Mouse (Mus musculus) MEL (cell line): ENCODE data around the gene Xlr5c. TPM values are rescaled to one million over a fixed set of nuclear protein-coding genes. Genes with fewer than 3 reads are reported as not detected.

Experiments used
- DNase-seq: peaks from one replicate; pipeline ENCODE4 v3.0.0; 2011; ENCODE audit warnings: low read depth, low spot score
- H3K27ac ChIP-seq: 2 replicates; pipeline ENCODE4 v1.5.1; 2012; ENCODE audit warnings: low read depth, mild to moderate bottlenecking, control low read depth, low read length, moderate library complexity; ENCODE audit not compliant: control insufficient read depth
- H3K27me3 ChIP-seq, 2 experiments: fragments of 150-350 bp in 1 of 2; sonication (generic) in 1 of 2; 2 replicates each; pipeline ENCODE4 v1.6.1; 2012; ENCODE audit warnings: low read length in 2 of 2, mild to moderate bottlenecking in 2 of 2, improper control_type of control experiment in 1 of 2, moderate library complexity in 1 of 2; ENCODE audit not compliant: insufficient read depth in 2 of 2, control insufficient read depth in 1 of 2
- H3K36me3 ChIP-seq, 2 experiments: 2 replicates each; pipeline ENCODE4 v1.6.1; 2012 to 2014; ENCODE audit warnings: low read length in 2 of 2, improper control_type of control experiment in 1 of 2, inconsistent platforms in 1 of 2, mild to moderate bottlenecking in 1 of 2; ENCODE audit not compliant: insufficient read depth in 2 of 2, control insufficient read depth in 1 of 2
- H3K4me1 ChIP-seq, 2 experiments: fragments of 150-350 bp in 1 of 2; sonication (generic) in 1 of 2; 2 replicates each; pipeline ENCODE4 v1.6.1; 2012; ENCODE audit warnings: low read length in 2 of 2, improper control_type of control experiment in 1 of 2, mild to moderate bottlenecking in 1 of 2; ENCODE audit not compliant: insufficient read depth in 2 of 2, control insufficient read depth in 1 of 2
- H3K4me3 ChIP-seq, 2 experiments: fragments of 150-350 bp in 1 of 2; sonication (generic) in 1 of 2; 2 replicates each; pipeline ENCODE4 v1.5.1; 2012; ENCODE audit warnings: low read depth in 2 of 2, low read length in 2 of 2, mild to moderate bottlenecking in 2 of 2, moderate library complexity in 2 of 2, control low read depth in 1 of 2, improper control_type of control experiment in 1 of 2; ENCODE audit not compliant: control insufficient read depth in 1 of 2, insufficient read depth in 1 of 2
- H3K79me2 ChIP-seq: 2 replicates; pipeline ENCODE4 v1.6.1; 2012; ENCODE audit warnings: mild to moderate bottlenecking, low read length, moderate library complexity; ENCODE audit not compliant: control insufficient read depth, poor library complexity, insufficient read depth
- H3K9ac ChIP-seq: 2 replicates; pipeline ENCODE4 v1.6.1; 2012; ENCODE audit warnings: low read depth, mild to moderate bottlenecking, control low read depth, low read length, moderate library complexity; ENCODE audit not compliant: control insufficient read depth, poor library complexity, severe bottlenecking
- H3K9me3 ChIP-seq: fragments of 150-350 bp; sonication (generic); replicated peaks from 2 replicates; pipeline ENCODE4 v1.6.1; 2012; ENCODE audit warnings: mild to moderate bottlenecking, low read length, improper control_type of control experiment, moderate library complexity; ENCODE audit not compliant: insufficient read depth
- CHD1 ChIP-seq: IDR thresholded peaks from 2 replicates; pipeline ENCODE4 v1.6.1; 2012; ENCODE audit warnings: low read depth, mild to moderate bottlenecking, inconsistent platforms, low read length, improper control_type of control experiment
- E2F4 ChIP-seq: IDR thresholded peaks from 2 replicates; pipeline ENCODE4 v1.6.1; 2011; ENCODE audit warnings: low read depth, low read length, improper control_type of control experiment, borderline replicate concordance
- ELF1 ChIP-seq: IDR thresholded peaks from 2 replicates; pipeline ENCODE4 v1.6.1; 2014; ENCODE audit warnings: low read depth, mild to moderate bottlenecking, inconsistent platforms, low read length, improper control_type of control experiment, moderate library complexity
- ETS1 ChIP-seq: IDR thresholded peaks from 2 replicates; pipeline ENCODE4 v1.6.1; 2012; ENCODE audit warnings: low read depth, mild to moderate bottlenecking, inconsistent platforms, low read length, improper control_type of control experiment, moderate library complexity
- GABPA ChIP-seq: IDR thresholded peaks from 2 replicates; pipeline ENCODE4 v1.6.1; 2012; ENCODE audit warnings: low read depth, mild to moderate bottlenecking, inconsistent platforms, low read length, improper control_type of control experiment, moderate library complexity
- HCFC1 ChIP-seq: IDR thresholded peaks from 2 replicates; pipeline ENCODE4 v1.6.1; 2012; ENCODE audit warnings: low read depth, mild to moderate bottlenecking, inconsistent platforms, low read length, improper control_type of control experiment, moderate library complexity
- KAT2A ChIP-seq: conservative IDR thresholded peaks from 2 replicates; pipeline ENCODE4 v1.6.1; 2012; ENCODE audit warnings: low read depth, low read length, improper control_type of control experiment, inconsistent platforms
- MAX ChIP-seq: IDR thresholded peaks from 2 replicates; pipeline ENCODE4 v1.6.1; 2011; ENCODE audit warnings: low read length, improper control_type of control experiment
- MAZ ChIP-seq: IDR thresholded peaks from 2 replicates; pipeline ENCODE4 v1.6.1; 2012; ENCODE audit warnings: low read depth, mild to moderate bottlenecking, inconsistent platforms, low read length, improper control_type of control experiment
- MYC ChIP-seq: IDR thresholded peaks from 2 replicates; pipeline ENCODE4 v1.6.1; 2011; ENCODE audit warnings: low read depth, mild to moderate bottlenecking, low read length, improper control_type of control experiment, moderate library complexity
- NRF1 ChIP-seq: IDR thresholded peaks from 2 replicates; pipeline ENCODE4 v1.6.1; 2014; ENCODE audit warnings: low read depth, mild to moderate bottlenecking, inconsistent platforms, low read length, improper control_type of control experiment, moderate library complexity; ENCODE audit not compliant: poor library complexity, insufficient read depth, severe bottlenecking
- POLR2AphosphoS5 ChIP-seq: IDR thresholded peaks from 2 replicates; pipeline ENCODE4 v1.6.1; 2012; ENCODE audit warnings: low read depth, borderline replicate concordance, mild to moderate bottlenecking, inconsistent platforms, low read length, moderate library complexity, mixed read lengths
- RCOR1 ChIP-seq: IDR thresholded peaks from 2 replicates; pipeline ENCODE4 v1.6.1; 2012; ENCODE audit warnings: low read depth, mild to moderate bottlenecking, inconsistent platforms, low read length, improper control_type of control experiment
- SIN3A ChIP-seq: IDR thresholded peaks from 2 replicates; pipeline ENCODE4 v1.6.1; 2012; ENCODE audit warnings: low read length, improper control_type of control experiment, inconsistent platforms
- SMC3 ChIP-seq: IDR thresholded peaks from 2 replicates; pipeline ENCODE4 v1.6.1; 2011; ENCODE audit warnings: low read depth, low read length, improper control_type of control experiment
- UBTF ChIP-seq: IDR thresholded peaks from 2 replicates; pipeline ENCODE4 v1.6.1; 2012; ENCODE audit warnings: low read depth, mild to moderate bottlenecking, inconsistent platforms, low read length, improper control_type of control experiment, moderate library complexity, borderline replicate concordance; ENCODE audit not compliant: insufficient read depth
- USF1 ChIP-seq: IDR thresholded peaks from 2 replicates; pipeline ENCODE4 v1.6.1; 2014; ENCODE audit warnings: low read depth, mild to moderate bottlenecking, inconsistent platforms, low read length, improper control_type of control experiment, moderate library complexity
- USF2 ChIP-seq, 2 experiments: IDR thresholded peaks; 2 replicates each; pipeline ENCODE4 v1.6.1; 2011 to 2012; ENCODE audit warnings: improper control_type of control experiment in 2 of 2, low read length in 2 of 2, borderline replicate concordance in 1 of 2, inconsistent platforms in 1 of 2, low read depth in 1 of 2, mild to moderate bottlenecking in 1 of 2; ENCODE audit not compliant: insufficient read depth in 1 of 2
- ZKSCAN1 ChIP-seq: IDR thresholded peaks from 2 replicates; pipeline ENCODE4 v1.6.1; 2012; ENCODE audit warnings: low read depth, mild to moderate bottlenecking, inconsistent platforms, low read length, improper control_type of control experiment, moderate library complexity
- ZMIZ1 ChIP-seq: IDR thresholded peaks from 2 replicates; pipeline ENCODE4 v1.6.1; 2012; ENCODE audit warnings: low read depth, mild to moderate bottlenecking, inconsistent platforms, low read length, improper control_type of control experiment, moderate library complexity
- ZNF384 ChIP-seq: IDR thresholded peaks from 2 replicates; pipeline ENCODE4 v1.6.1; 2012; ENCODE audit warnings: low read depth, mild to moderate bottlenecking, inconsistent platforms, low read length, improper control_type of control experiment
- polyA plus RNA-seq, 2 experiments: library from polyadenylated mRNA; stranded (reverse) in 1 of 2; unstranded in 1 of 2; fragments of >175 nt in 1 of 2; fragments of >200 nt in 1 of 2; gene quantifications; 2 replicates each; pipeline versions ENCODE4 v1.2.1 to v1.2.4; 2012; ENCODE audit warnings: low replicate concordance in 2 of 2, low read depth in 1 of 2; ENCODE audit not compliant: insufficient read length in 2 of 2, insufficient read depth in 1 of 2, missing spikeins in 1 of 2
- total RNA-seq: library from RNA; depleted of rRNA; stranded (reverse); fragments of 300-350 nt; gene quantifications from 2 replicates; pipeline ENCODE4 v1.2.3, GENCODE M21; 2012

The Xlr5c gene
- total and polyA plus RNA-seq, 3 experiments = not detected

DNA sequence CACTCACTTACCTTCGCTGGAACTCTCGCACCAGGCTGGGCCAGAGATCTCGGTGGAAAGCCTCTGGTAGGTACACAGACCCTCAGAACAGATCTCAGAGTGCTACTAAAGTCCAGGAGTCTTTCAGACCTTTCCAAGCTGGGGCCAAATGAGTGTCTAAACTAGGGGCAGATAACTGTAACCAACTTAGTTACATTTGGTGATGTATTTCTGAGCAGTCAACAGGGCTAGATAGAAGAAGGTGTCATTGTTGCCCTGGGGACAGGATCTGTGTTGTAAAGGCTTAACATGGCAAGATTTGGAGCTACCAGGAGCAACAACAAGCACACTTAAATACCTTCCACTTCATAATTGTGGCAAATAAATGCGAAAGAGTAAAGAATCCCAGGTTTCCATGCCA is 44.0 kb upstream of the Xlr5c start, which contains the start of gene Gm45015:
Gene Gm45015 (minus strand): TSS at position 101 of the 400 bp plus-strand sequence.
- peaks cover 0 to 2% of the 10 kb centered on the region in 2 experiments; a peak in 2 of 4 replicates for H3K27me3 ChIP-seq
- TF ChIP-seq KAT2A = no peak
- TF ChIP-seq NRF1 = no peak
- no peak for TF ChIP-seq GABPA
- no peak for TF ChIP-seq USF2 (IDR thresholded peaks at IDR 0.05; ENCODE audit: borderline replicate concordance in 1 of 2, insufficient read depth in 1 of 2, low read depth in 1 of 2, low read length in 2 of 2)
- DNase-seq = no peak
- no peak within 1 kb of the TSS for H3K4me3 ChIP-seq
- H3K36me3 ChIP-seq = peaks cover 0 to 2% of the 10 kb centered on the region in 2 experiments; a peak in 1 of 4 replicates
- peaks cover 1 to 2% of the 10 kb centered on the region in 2 experiments; a peak in 2 of 4 replicates for H3K4me1 ChIP-seq
- no peak within 1 kb of the TSS for H3K27ac ChIP-seq
- no peak within 1 kb of the TSS for H3K9ac ChIP-seq
- no peaks in the 10 kb centered on the region for H3K79me2 ChIP-seq
- no peaks in the 10 kb centered on the region for H3K9me3 ChIP-seq

DNA sequence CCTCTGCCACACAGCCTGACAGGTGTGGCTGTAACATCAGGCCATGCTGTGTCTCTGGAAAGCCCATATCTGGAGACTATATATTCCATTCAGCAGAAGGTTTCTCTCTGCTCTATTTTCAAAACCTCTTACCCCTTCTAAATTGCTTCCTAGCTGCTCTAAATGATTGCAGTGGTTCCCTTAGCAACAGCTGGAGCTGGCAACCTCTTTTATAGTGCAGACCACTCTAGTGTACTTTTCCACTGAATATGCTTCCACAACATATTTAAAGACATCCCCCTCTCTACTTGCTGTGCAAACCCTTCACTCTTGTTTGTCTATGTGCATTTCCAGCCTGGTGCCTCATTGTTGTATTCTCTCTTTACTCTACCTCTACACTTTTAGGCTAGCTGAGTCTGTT is 40.8 kb upstream of the Xlr5c start:
- Histone ChIP-seq H3K79me2 (no peaks in the 10 kb centered on the region), H3K4me1 (no peaks in the 10 kb centered on the region), H3K9me3 (no peaks in the 10 kb centered on the region), H3K27ac (no peak overlapping the region), H3K27me3 (peaks cover 0 to 2% of the 10 kb centered on the region in 2 experiments; a peak in 2 of 4 replicates), H3K9ac (no peak overlapping the region), H3K4me3 (no peak overlapping the region), H3K36me3 (no peaks in the 10 kb centered on the region)
- TF ChIP-seq ZKSCAN1 = no peak
- TF ChIP-seq RCOR1 = no peak
- TF ChIP-seq ETS1 = no peak
- no peak for TF ChIP-seq ELF1
- no peak for TF ChIP-seq CHD1
- no peak for TF ChIP-seq MAX
- no peak for TF ChIP-seq SMC3
- TF ChIP-seq USF1 = no peak
- no peak for TF ChIP-seq UBTF
- TF ChIP-seq MYC = no peak
- no peak for DNase-seq

GRCm38 (mm10) chrX:73327215-73327614 is 34.4 kb upstream of the Xlr5c start:
- H3K79me2 ChIP-seq = no peaks in the 10 kb centered on the region
- no peak overlapping the region for H3K27ac ChIP-seq
- no peaks in the 10 kb centered on the region for H3K36me3 ChIP-seq
- H3K4me1 ChIP-seq = no peaks in the 10 kb centered on the region
- DNase-seq = peak; percentile 11
- no peak overlapping the region for H3K4me3 ChIP-seq
- H3K27me3 ChIP-seq = no peaks in the 10 kb centered on the region
- H3K9me3 ChIP-seq = no peaks in the 10 kb centered on the region
- H3K9ac ChIP-seq = no peak overlapping the region
- TF ChIP-seq MAZ (no peak), SIN3A (no peak), CHD1 (no peak), RCOR1 (no peak), MYC (no peak), HCFC1 (no peak), ZMIZ1 (no peak), ELF1 (no peak), ZNF384 (no peak), POLR2AphosphoS5 (no peak), E2F4 (no peak)
